Mouse (Mus musculus) heart, adult 2 months (tissue): ENCODE results near the gene Fgf18.

ENCODE experiments used
- CTCF ChIP-seq: fragments of 200-600 bp; IDR thresholded peaks from 2 replicates; pipeline ENCODE4 v1.8.1; 2022; ENCODE audit warnings: antibody characterized with exemption, mild to moderate bottlenecking, moderate library complexity
- EP300 ChIP-seq: fragments of 200-500 bp; IDR thresholded peaks from 2 replicates; pipeline ENCODE4 v1.6.1; 2011; ENCODE audit warnings: low read depth, low read length, control low read depth; ENCODE audit not compliant: insufficient read depth

DNA sequence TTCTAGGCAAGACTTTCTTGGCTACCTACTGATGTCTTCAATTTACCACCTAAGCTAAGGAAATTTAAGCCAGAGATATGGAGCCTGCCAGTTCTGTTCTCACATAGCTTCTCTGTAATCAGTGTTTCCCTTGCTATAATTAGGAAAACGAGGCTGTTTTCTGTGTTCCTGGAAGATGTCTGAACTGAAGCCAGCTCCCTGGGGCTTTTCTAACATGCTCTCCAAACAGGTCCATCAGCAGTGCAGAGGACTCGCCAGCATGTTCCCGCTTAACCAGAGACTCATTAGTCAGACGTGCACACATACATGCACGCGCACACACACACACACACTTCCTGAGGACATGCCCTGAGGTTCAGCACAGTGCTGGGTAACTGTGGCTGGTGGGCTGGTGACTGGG is 57.3 kb downstream of the Fgf18 start:
- TF ChIP-seq CTCF (no peak), EP300 (no peak)
